Mouse (Mus musculus): ENCODE measurements around the gene Actl10.

DNA sequence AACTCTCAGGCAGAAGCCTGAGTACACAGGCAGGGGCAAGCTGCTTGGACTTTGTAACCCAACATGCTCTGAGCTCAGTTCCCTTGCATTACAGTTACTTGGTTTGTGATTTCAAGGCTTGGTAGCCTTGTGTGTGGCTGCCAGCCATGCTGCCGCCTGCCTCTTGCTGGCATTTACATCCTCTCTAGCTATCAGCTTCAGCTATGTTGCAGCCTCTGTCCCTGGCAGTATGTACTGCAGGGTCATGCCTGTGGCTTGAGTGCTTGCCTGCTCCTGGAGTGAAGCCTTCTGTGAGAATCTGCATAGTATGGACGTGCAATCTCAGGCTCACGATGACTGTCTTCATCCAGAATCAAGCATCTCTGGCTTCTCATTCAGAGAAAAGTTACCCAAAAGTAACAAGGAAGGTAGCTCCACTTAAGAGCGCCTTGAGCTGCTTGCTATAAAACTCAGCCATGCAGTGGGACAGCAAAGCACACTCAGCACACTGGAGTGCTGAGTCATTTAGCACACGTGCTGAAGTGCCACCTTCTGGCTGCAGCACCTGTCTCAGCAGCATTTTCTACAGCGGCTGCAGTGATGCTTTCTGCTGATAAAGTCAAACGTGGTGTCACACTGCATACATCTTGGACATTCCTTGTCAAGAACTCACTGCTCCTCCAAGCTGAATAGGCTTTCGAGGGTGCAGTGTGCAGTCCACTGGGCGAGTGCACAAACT is 43.9 kb upstream of the Actl10 start:
- TF ChIP-seq POLR2A (IDR thresholded peaks at IDR 0.05; ENCODE audit: borderline replicate concordance, extremely low read depth, insufficient read depth, insufficient read length, poor library complexity, severe bottlenecking) (no peak), CTCF (IDR thresholded peaks at IDR 0.05; ENCODE audit: borderline replicate concordance, extremely low read depth, insufficient read depth, insufficient read length) (peak; percentile 6; the same call in 1 of the 2 replicates)
